Mouse (Mus musculus) embryonic facial prominence, embryonic 14.5 days (tissue): Measurements from ENCODE around the gene Tmem198. TPM values are rescaled to one million over a fixed set of nuclear protein-coding genes. Genes with fewer than 3 reads are reported as not detected.

Experiments
- ATAC-seq: fragments of 200-750 bp; cut with Nextera tagmentation; 2 replicates; pipeline ENCODE4 v1.8.0; 2017; ENCODE audit warnings: low read depth, moderate number of reproducible peaks, moderate TSS enrichment
- DNase-seq: peaks from one replicate; pipeline ENCODE4 v3.0.0-alpha.2; 2015; ENCODE audit warnings: low spot score
- H3K27ac ChIP-seq: fragments of 300-500 bp; sonication (generic); replicated peaks from 2 replicates; pipeline ENCODE4 v1.5.1; 2014; ENCODE audit warnings: low read depth, mild to moderate bottlenecking, low read length, moderate library complexity
- H3K27me3 ChIP-seq: fragments of 300-500 bp; sonication (generic); replicated peaks from 2 replicates; pipeline ENCODE4 v1.6.1; 2014; ENCODE audit warnings: low read length; ENCODE audit not compliant: control insufficient read depth, insufficient read depth
- H3K36me3 ChIP-seq: fragments of 300-500 bp; sonication (generic); 2 replicates; pipeline ENCODE4 v1.6.1; 2014; ENCODE audit warnings: low read length, mixed read lengths; ENCODE audit not compliant: control insufficient read depth, insufficient read depth
- H3K4me1 ChIP-seq: fragments of 300-500 bp; sonication (generic); 2 replicates; pipeline ENCODE4 v1.6.1; 2014; ENCODE audit warnings: antibody characterized with exemption, low read length; ENCODE audit not compliant: control insufficient read depth, insufficient read depth
- H3K4me2 ChIP-seq: fragments of 300-500 bp; sonication (generic); 2 replicates; pipeline ENCODE4 v1.6.1; 2014; ENCODE audit warnings: low read depth, mild to moderate bottlenecking, low read length, moderate library complexity, mixed read lengths
- H3K4me3 ChIP-seq: fragments of 300-500 bp; sonication (generic); 2 replicates; pipeline ENCODE4 v1.5.1; 2014; ENCODE audit warnings: low read depth, mild to moderate bottlenecking, low read length
- H3K9ac ChIP-seq: fragments of 300-500 bp; sonication (generic); 2 replicates; pipeline ENCODE4 v1.6.1; 2014; ENCODE audit warnings: low read depth, mild to moderate bottlenecking, low read length, moderate library complexity, mixed read lengths
- H3K9me3 ChIP-seq: fragments of 300-500 bp; sonication (generic); 2 replicates; pipeline ENCODE4 v1.6.1; 2016; ENCODE audit warnings: low read length; ENCODE audit not compliant: control insufficient read depth
- WGBS: fragments of 180-500 bp; shearing (Covaris S2); extraction: QIAGEN DNeasy Blood & Tissue Kit; methylation state at CpG from one replicate; pipeline ENCODE4 v1.1.7; 2014; 5-methylcytosine and 5-hydroxymethylcytosine counted together
- polyA plus RNA-seq: library from polyadenylated mRNA; unstranded; fragments of >200 nt; fragmentation: Nextera tagmentation; extraction: Ambion mirVana; gene quantifications from 2 replicates; pipeline ENCODE4 v1.2.1, GENCODE M21; 2014

Gene Tmem198
- 1.3 and 1.6 TPM in 2 replicates for polyA plus RNA-seq

DNA sequence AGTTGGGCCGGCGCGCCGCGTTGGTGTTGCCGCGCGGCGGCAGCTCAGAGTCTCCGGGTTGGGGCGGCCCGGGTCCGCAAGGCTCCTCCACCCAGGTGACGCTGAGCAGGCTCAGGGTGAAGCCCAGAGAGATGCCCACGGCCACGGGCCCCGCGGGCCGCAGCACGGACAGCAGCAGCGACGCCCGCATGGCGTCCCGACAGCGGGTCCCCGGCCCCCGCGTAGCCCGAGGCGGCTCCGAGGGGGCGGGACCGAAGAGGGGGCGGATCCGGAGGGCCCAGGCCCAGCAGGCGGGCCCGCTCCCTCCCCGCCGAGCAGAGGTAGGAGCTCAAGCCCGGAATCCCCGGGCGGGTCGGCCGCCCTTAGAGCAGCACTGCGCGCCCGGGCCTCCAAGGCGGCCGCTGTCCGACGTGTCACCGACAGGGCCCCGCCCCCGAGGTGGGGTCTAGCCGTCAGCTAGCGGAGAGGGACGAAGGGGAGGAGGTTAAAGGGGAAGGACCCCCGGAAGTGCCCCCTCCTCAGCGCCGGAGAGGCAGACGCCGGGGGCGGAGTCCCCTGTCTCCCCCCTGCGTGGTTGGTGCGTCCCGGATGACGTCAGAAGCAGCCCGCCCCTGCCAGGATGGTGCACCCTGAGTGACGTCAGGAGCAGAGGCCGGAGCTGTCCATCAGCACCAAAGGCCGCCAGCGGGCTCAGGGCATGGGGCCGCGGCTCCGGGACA is at the start of gene Tmem198, which contains the start of gene Chpf:
Tmem198 (plus strand) TSS at position 617 of the 719 bp plus-strand sequence.
Chpf (minus strand) TSS at position 392 of the 719 bp plus-strand sequence.
- ATAC-seq (peak; percentile 91), DNase-seq (peak; percentile 99)
- Histone ChIP-seq H3K9me3 (no peaks in the 10 kb centered on the region), H3K4me3 (peak within 1 kb of the TSS; percentile 80), H3K27me3 (peaks cover 31% of the 10 kb centered on the region), H3K4me1 (peaks cover 9% of the 10 kb centered on the region), H3K9ac (peak within 1 kb of the TSS; percentile 79), H3K36me3 (peaks cover 32% of the 10 kb centered on the region), H3K4me2 (peak within 1 kb of the TSS; percentile 71), H3K27ac (peak within 1 kb of the TSS; percentile 64)
- WGBS = 0% methylated on average over 21 of the region's 76 CpGs

DNA sequence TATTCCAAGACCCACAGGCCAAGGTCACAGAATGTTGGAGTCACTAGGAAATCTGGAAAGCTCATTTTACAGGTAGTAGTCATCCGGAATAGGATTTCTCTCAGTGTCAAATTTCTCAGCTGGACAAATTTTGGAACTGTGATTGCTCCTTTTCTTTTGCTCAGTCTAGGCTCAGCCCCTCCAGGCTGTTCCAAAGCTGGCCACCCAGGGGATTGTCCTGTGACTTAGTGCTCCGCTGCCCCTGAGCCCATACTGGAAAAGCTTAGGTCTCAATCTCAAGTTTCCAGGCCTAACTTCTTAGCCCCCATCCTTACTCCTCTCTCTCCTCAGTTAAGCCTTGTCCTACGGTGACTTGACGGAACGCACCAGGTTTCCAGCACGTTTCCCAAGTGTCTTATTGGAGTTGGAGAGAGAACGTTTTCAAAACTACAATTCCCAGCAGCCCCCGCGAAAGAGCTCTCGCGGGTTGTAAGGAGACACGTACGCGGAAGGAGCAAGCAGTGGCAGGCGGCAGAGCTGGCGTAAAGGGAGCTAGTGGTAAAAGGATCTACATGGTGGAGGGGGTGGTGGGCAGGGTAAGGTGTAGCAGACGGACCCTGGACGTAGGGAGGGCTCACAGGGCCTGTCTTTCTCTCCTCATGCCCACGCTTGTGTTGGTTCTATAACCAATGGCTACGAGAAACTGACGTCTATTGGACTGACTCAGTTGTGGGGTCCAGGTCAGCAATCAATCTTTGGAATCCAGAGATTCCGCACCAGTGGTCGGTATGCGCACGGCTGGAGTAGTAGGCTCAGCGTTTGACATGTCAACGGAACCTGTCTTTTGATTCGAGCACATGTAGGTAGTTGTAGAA is 43.6 kb upstream of the Tmem198 start, which contains the start of gene Gmppa:
Gmppa (plus strand) TSS at position 456 of the 854 bp plus-strand sequence.
- ATAC-seq (peak; percentile 91), DNase-seq (peak; percentile 96)
- 4% methylated on average over 28 of the region's 28 CpGs for WGBS
- peaks cover 7% of the 10 kb centered on the region; the same call in 1 of the 2 replicates for H3K36me3 ChIP-seq
- peak within 1 kb of the TSS; percentile 79 for H3K9ac ChIP-seq
- H3K27ac ChIP-seq = peak within 1 kb of the TSS; percentile 79
- no peaks in the 10 kb centered on the region for H3K27me3 ChIP-seq
- H3K4me2 ChIP-seq = peak within 1 kb of the TSS; percentile 60
- no peaks in the 10 kb centered on the region for H3K9me3 ChIP-seq
- H3K4me3 ChIP-seq = peak within 1 kb of the TSS; percentile 56
- peaks cover 9% of the 10 kb centered on the region; the same call in 1 of the 2 replicates for H3K4me1 ChIP-seq

- no peak overlapping the region for H3K27ac ChIP-seq
- H3K4me1 ChIP-seq = peaks cover 16% of the 10 kb centered on the region; the same call in 1 of the 2 replicates
- 72% methylated on average over 7 of the region's 9 CpGs for WGBS
- H3K4me2 ChIP-seq = no peak overlapping the region
- H3K9me3 ChIP-seq = no peaks in the 10 kb centered on the region
- no peak overlapping the region for H3K4me3 ChIP-seq
- ATAC-seq (no peak), DNase-seq (no peak)
- no peaks in the 10 kb centered on the region for H3K27me3 ChIP-seq
- no peak overlapping the region for H3K9ac ChIP-seq
- peaks cover 23% of the 10 kb centered on the region for H3K36me3 ChIP-seq
Measured at GRCm38 (mm10) chr1:75438782-75439181, 40.5 kb upstream of the Tmem198 start.

GRCm38 (mm10) chr1:75440661-75441060 is 38.7 kb upstream of the Tmem198 start:
- no peak for ATAC-seq
- WGBS = 93% methylated on average over 7 of the region's 7 CpGs

DNA sequence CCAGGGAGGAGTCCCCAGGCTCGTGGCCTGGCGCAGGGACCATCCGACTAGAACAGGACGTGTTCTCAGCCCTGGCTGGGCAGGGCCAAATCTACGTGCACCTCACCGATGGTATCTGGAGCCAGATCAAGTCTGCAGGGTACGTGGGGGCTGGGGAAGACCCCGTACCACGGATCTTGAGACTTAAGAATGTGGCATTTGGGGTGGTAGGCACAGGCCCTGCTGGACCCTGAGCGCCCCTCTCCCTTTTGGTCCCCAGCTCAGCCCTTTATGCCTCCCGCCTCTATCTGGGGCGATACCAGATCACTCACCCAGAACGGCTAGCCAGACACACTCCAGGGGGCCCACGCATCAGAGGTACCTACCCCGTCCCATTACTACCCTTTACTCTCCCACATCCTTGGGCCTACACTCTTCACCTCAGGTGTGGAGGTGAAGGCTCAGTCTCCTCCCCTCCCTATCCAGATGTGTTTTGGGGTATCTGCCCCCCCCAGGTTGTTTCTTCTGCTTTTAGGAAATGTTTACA is 37.8 kb upstream of the Tmem198 start:
- no peak for DNase-seq
- H3K9me3 ChIP-seq = no peaks in the 10 kb centered on the region
- WGBS = 90% methylated on average over 15 of the region's 15 CpGs
- H3K27me3 ChIP-seq = peaks cover 13% of the 10 kb centered on the region
- no peak overlapping the region for H3K9ac ChIP-seq
- peaks cover 26% of the 10 kb centered on the region; the same call in 1 of the 2 replicates for H3K4me1 ChIP-seq
- no peak overlapping the region for H3K4me2 ChIP-seq
- H3K36me3 ChIP-seq = peaks cover 23% of the 10 kb centered on the region
- H3K4me3 ChIP-seq = no peak overlapping the region
- ATAC-seq = no peak
- no peak overlapping the region for H3K27ac ChIP-seq

More at GRCm38 (mm10) chr1:75440661-75441060, 38.7 kb upstream of the Tmem198 start:
- Histone ChIP-seq H3K4me3 (no peak overlapping the region), H3K36me3 (peaks cover 23% of the 10 kb centered on the region), H3K27ac (no peak overlapping the region), H3K27me3 (peaks cover 5% of the 10 kb centered on the region), H3K4me1 (peaks cover 27% of the 10 kb centered on the region; the same call in 1 of the 2 replicates), H3K9me3 (no peaks in the 10 kb centered on the region), H3K9ac (no peak overlapping the region), H3K4me2 (no peak overlapping the region)
- no peak for DNase-seq

DNA sequence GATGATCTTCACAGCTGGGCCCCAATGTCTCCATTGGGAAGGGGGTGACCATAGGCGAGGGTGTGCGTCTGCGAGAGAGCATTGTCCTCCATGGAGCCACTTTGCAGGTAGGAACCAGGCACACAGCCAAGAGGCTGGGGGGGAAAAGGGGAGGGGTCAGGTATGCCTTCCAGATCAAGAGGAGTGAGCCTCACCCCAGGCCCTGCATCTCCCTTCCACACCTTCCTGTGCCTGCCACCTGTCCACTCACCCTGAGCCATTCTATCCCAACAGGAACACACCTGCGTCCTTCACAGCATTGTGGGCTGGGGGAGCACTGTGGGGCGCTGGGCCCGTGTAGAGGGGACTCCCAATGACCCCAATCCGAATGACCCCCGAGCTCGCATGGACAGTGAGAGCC is 37.2 kb upstream of the Tmem198 start:
- 77% methylated on average over 9 of the region's 9 CpGs for WGBS
- Histone ChIP-seq H3K27ac (no peak overlapping the region), H3K4me1 (peaks cover 26% of the 10 kb centered on the region), H3K36me3 (peaks cover 23% of the 10 kb centered on the region), H3K9me3 (no peaks in the 10 kb centered on the region), H3K4me3 (no peak overlapping the region), H3K4me2 (no peak overlapping the region), H3K27me3 (peaks cover 20% of the 10 kb centered on the region), H3K9ac (no peak overlapping the region)
- DNase-seq (no peak), ATAC-seq (no peak)

GRCm38 (mm10) chr1:75442811-75443210 is 36.5 kb upstream of the Tmem198 start:
- Histone ChIP-seq H3K9me3 (no peaks in the 10 kb centered on the region), H3K4me1 (peaks cover 32% of the 10 kb centered on the region), H3K4me2 (no peak overlapping the region), H3K4me3 (no peak overlapping the region), H3K36me3 (peaks cover 23% of the 10 kb centered on the region), H3K27ac (no peak overlapping the region), H3K9ac (no peak overlapping the region), H3K27me3 (peaks cover 26% of the 10 kb centered on the region)
- ATAC-seq (no peak), DNase-seq (no peak)
- WGBS = 52% methylated on average over 8 of the region's 8 CpGs

DNA sequence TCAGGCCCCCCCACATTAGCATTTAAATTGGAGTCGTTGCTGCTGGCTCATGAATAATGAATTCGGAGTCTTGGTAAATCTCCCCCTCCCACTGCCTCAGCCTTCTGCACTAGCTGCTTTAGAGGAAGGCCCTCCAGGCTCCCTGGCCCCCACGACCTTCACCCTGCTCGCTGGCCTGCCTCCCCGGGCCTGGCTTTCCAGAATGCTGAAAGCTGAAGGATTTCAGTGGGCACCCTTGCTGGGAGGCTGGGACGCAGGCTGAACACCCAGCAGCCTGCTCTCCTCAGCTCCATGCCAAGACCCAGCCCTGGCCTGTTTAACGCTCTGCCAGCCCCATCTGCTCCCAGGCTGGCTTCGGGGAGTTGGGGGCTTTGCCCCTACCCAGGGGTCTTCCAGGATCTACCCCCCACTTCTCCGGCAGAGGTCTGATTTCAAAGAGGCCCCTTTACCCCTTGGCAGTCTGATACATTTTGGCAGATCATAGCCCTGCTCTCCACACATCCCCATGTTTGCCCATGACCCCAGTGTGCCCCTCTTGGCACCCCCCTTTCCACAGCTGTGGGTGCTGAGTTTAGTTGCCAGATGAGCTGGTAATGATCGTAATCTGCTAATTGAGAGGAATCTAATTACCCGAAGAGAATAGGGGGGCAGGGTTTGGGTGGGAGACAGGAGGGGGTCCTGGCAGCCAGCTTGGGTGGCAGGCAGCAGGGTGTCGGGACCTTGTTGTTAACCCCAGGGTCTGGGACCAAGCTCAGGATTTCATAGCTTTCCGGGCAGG is 35.9 kb upstream of the Tmem198 start:
- H3K36me3 ChIP-seq = peaks cover 23% of the 10 kb centered on the region
- no peak overlapping the region for H3K9ac ChIP-seq
- WGBS = 29% methylated on average over 13 of the region's 13 CpGs
- DNase-seq = no peak
- H3K27me3 ChIP-seq = peaks cover 32% of the 10 kb centered on the region
- no peaks in the 10 kb centered on the region for H3K9me3 ChIP-seq
- H3K4me1 ChIP-seq = peaks cover 38% of the 10 kb centered on the region
- ATAC-seq = no peak
- no peak overlapping the region for H3K4me2 ChIP-seq
- no peak overlapping the region for H3K27ac ChIP-seq
- no peak overlapping the region for H3K4me3 ChIP-seq
